9 mouse cellular contexts compared by ENCODE assay signal in genomic region chr1:144243511-144243910, GRCm38 (mm10). TPM values are rescaled to one million over a fixed set of nuclear protein-coding genes. Genes with fewer than 3 reads are reported as not detected.
DNase-seq lines count a peak whose midpoint lies in the region.
"Had no signal": no experiment of that assay in that cellular context is flagged by ENCODE, and none has a peak within 500 bp of the region (broad histone marks: within the 10 kb centered on the region; RNA-seq: fewer than 3 reads in every experiment).

No protein-coding gene starts in this region.

- H3K9me3 ChIP-seq in heart, embryonic 10.5 days = no peaks in the 10 kb centered on the region
- H3K9me3 ChIP-seq: neural tube, embryonic 12.5 days had no signal

- H3K36me3 ChIP-seq in heart, embryonic 10.5 days = no peaks in the 10 kb centered on the region
- H3K36me3 ChIP-seq: neural tube, embryonic 12.5 days had no signal

- no peaks in the 10 kb centered on the region for H3K27me3 ChIP-seq in heart, embryonic 10.5 days (ENCODE audit: insufficient read depth, poor library complexity, severe bottlenecking)
- H3K27me3 ChIP-seq: neural tube, embryonic 12.5 days had no signal

- H3K27ac ChIP-seq in heart, embryonic 10.5 days = no peak overlapping the region
- H3K27ac ChIP-seq: neural tube, embryonic 12.5 days had no signal

- intact Hi-C loops in heart, postnatal 10 days (cut with DNase I) = loop anchor here (2.0 to 5.0 kb wide), 4 partner anchors 46 to 441 kb away; no protein-coding TSS in a partner anchor

- H3K4me3 ChIP-seq in heart, embryonic 10.5 days = no peak overlapping the region
- H3K4me3 ChIP-seq: neural tube, embryonic 12.5 days had no signal

- 36% methylated on average over 1 of the region's 1 CpGs for WGBS in heart, embryonic 10.5 days

- H3K4me1 ChIP-seq in heart, embryonic 10.5 days = no peaks in the 10 kb centered on the region
- H3K4me1 ChIP-seq: neural tube, embryonic 12.5 days had no signal

- DNase-seq in heart, adult 18-20 months = peak; percentile 23 to 57
- DNase-seq in heart, embryonic 10.5 days (ENCODE audit: low spot score) = no peak
- peak; percentile 4 to 8 for DNase-seq in urinary bladder, postnatal 36 days (ENCODE audit: low spot score in 2 of 2)
- DNase-seq in urinary bladder, postnatal 10 days (ENCODE audit: low spot score) = no peak
- DNase-seq in heart, postnatal 10 days = peak; percentile 47 to 62
- peak; percentile 2 for DNase-seq in layer of hippocampus, postnatal 36 days
- peak; percentile 2 to 7 for DNase-seq in spleen, postnatal 14 days (ENCODE audit: low spot score in 2 of 2)
- no peak for DNase-seq in c-Kit-positive CD71-positive TER-119-positive erythroid progenitor cells, embryonic 14.5 days (ENCODE audit: low spot score)

RNA-seq across cellular contexts. Expression of gene Rgs1, which starts 5.5 kb away (rescaled TPM):
- total RNA-seq in heart, adult 18-20 months (2021) = under 1 TPM; 0.64 to 0.69 TPM
- not detected in 2 replicates for polyA plus RNA-seq in heart, embryonic 10.5 days (2016; fragmentation: Nextera tagmentation; extraction: Ambion mirVana)
- not detected for total RNA-seq in heart, postnatal 10 days (2021)
- total RNA-seq in layer of hippocampus, postnatal 36 days (2021) = under 1 TPM in 1 of 2 experiments, not detected in 1; 0.46 TPM
- polyA plus RNA-seq: neural tube, embryonic 12.5 days had no signal

Comparison
In these comparisons a context has a peak if more than half of its experiments do, and no peak if none do; other contexts are left out.
1. DNase-seq: peak in heart, adult 18-20 months (2 of 2), urinary bladder, postnatal 36 days (2 of 2), heart, postnatal 10 days (2 of 2), layer of hippocampus, postnatal 36 days (2 of 2) and spleen, postnatal 14 days (2 of 2); none in heart, embryonic 10.5 days (single experiment), urinary bladder, postnatal 10 days (single experiment) and c-Kit-positive CD71-positive TER-119-positive erythroid progenitor cells, embryonic 14.5 days (single experiment).